Mouse (Mus musculus) erythroblast, embryonic 14.5 days (primary cell): ENCODE data around the gene Rad51d.

Experiments used
- GATA1 ChIP-seq: IDR thresholded peaks from 2 replicates; pipeline ENCODE4 v1.6.1; 2012; ENCODE audit warnings: low read length, inconsistent platforms, mixed read lengths
- TAL1 ChIP-seq: IDR thresholded peaks from 3 replicates; pipeline ENCODE4 v1.6.1; 2012; ENCODE audit warnings: low read length, inconsistent platforms, mixed read lengths

GRCm38 (mm10) chr11:82889524-82890341 lies 681 bp downstream of the Rad51d start:
- no peak for TF ChIP-seq TAL1
- TF ChIP-seq GATA1 = no peak
